Mouse (Mus musculus): Measurements from ENCODE around the gene Elavl3.
A peak's percentile ranks its signal among the peaks of the same experiment; 100 is the strongest.
"Not testable (repeated sequence)": the region's sequence is repeated elsewhere in the genome, so short reads cannot be mapped to it uniquely, and the experiment has no call there.

The Elavl3 gene

GRCm38 (mm10) chr9:22051958-22052254, at the start of gene Elavl3:
TSS of gene Elavl3 (minus strand) at chr9:22052023.
- DNase-seq (ENCODE audit: low spot score in 2 of 2) = peak in 1 of 2 experiments; percentile 81

GRCm38 (mm10) chr9:22099922-22100321, 48.1 kb upstream of the Elavl3 start:
- DNase-seq (ENCODE audit: low spot score in 2 of 2) = no peak

GRCm38 (mm10) chr9:22098993-22099696, 47.3 kb upstream of the Elavl3 start, which contains the start of gene Cnn1:
TSS of gene Cnn1 (plus strand) at chr9:22099216.
- DNase-seq (ENCODE audit: low spot score in 2 of 2) = no peak

GRCm38 (mm10) chr9:22095854-22096307, 44.1 kb upstream of the Elavl3 start:
- peak in 1 of 2 experiments; percentile 72 for DNase-seq (ENCODE audit: low spot score in 2 of 2)

DNA sequence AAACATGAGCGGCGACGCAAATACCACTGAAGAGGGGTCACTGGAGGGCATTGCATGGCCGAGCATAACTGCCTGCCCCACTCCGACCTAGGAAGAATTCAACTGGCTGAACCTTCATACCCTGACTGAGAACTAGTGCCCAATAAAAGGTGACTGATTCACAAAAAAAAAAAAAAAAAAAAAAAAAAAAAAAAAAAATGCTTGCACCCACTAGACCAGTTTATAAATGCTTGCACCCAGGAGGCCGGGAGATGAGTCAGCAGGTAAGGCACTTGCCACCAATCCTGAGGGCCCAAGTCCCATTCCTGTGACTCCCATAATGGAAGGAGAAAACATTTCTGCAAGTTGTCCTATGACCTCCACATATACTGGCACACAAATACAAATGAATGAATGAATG, 40.9 kb upstream of the Elavl3 start:
- DNase-seq (ENCODE audit: low spot score in 2 of 2) = no peak

- DNase-seq (ENCODE audit: low spot score in 2 of 2) = no peak
Observed at GRCm38 (mm10) chr9:22089986-22090385, 38.2 kb upstream of the Elavl3 start.

- DNase-seq (ENCODE audit: low spot score in 2 of 2) = no peak
Observed at GRCm38 (mm10) chr9:22089281-22089680, 37.5 kb upstream of the Elavl3 start.

DNA sequence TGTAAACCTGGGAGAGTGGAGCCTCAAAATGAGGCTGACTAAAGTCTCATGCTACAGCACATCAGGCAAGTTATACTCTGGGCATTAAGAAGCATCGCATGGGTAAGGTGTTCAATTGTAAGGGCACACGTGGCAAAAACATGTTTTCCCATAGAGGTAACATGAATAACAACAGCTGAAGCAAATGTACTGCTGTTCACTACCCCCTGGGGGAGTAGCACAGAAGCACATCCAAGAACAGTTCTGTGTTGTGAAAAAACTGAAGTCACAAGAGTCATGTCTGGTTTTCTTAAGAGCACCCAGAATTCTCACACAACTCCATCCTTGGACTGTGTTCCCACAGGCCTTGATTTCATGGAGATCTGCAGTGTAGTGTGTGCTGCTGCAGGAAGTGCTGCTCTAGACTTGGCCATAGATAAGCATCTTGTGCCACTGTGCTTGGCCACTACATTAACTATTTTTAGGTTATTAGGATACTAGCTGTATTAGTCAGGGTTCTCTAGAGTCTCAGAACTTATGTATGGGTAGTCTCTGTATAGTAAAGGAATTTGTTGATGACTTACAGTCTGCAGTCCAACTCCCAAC, 35.3 kb upstream of the Elavl3 start:
- no peak for DNase-seq (ENCODE audit: low spot score in 2 of 2)

GRCm38 (mm10) chr9:22086012-22086411, 34.2 kb upstream of the Elavl3 start:
- no peak for DNase-seq (ENCODE audit: low spot score in 2 of 2)

- DNase-seq (ENCODE audit: low spot score in 2 of 2) = peak; percentile 96 to 97
Observed at GRCm38 (mm10) chr9:22085022-22085834, 33.4 kb upstream of the Elavl3 start, which contains the start of gene Ecsit. TSS of gene Ecsit (minus strand) at chr9:22085438.

DNA sequence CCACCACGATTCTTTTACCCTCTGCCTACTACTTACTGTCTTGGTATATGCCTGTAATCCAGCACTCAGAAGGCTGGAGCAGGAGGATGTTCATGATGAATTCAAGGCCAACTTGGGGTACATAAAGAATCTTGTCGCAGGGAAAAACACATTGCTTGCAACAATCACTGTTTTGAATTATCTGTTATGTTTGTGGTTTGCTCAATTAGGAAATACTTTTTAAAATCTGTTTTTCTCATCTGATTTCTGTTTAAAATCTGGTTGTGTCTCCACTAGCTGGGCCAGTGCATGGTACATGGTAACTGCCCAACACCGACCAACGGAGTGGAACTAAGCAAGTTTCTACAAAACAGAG, 32.8 kb upstream of the Elavl3 start:
- DNase-seq (ENCODE audit: low spot score in 2 of 2) = no peak

DNA sequence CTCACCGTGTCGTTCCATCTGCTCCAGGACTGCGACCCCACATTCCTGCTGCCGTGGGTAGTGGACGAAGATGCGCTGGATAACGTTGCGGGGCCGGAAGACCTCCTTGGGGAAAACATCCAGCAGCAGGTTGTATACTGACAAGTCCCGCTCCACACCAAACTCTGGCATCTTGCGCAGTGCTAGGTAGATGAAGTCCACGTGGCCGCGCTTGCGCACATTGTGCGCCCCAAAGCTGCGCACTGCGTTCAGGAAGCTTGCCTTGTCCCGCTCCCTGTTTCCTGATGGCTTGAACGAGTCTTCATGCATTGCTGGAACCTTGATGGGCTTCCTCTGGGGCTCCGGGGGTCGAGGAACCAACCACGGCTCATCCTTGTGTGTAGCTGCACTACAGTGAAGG, 24.4 kb upstream of the Elavl3 start:
- DNase-seq (ENCODE audit: low spot score in 2 of 2) = no peak

DNA sequence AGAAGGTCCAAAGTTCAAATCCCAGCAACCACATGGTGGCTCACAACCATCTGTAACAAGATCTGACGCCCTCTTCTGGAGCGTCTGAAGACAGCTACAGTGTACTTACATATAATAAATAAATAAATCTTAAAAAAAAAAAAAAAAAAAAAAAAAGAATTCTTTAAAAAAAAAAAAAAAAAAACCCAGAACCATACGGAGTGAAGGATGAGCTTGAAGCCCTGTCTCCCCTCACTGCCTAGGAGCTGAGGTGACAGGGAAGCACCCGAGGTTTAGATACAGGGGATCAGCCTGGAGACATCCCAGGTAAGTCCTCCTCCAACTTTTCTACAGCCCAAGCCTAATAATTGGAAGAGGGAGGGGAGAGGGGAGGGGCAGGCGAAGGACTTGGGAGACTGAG, 24.0 kb upstream of the Elavl3 start:
- not testable (repeated sequence) for DNase-seq (ENCODE audit: low spot score in 2 of 2)

DNA sequence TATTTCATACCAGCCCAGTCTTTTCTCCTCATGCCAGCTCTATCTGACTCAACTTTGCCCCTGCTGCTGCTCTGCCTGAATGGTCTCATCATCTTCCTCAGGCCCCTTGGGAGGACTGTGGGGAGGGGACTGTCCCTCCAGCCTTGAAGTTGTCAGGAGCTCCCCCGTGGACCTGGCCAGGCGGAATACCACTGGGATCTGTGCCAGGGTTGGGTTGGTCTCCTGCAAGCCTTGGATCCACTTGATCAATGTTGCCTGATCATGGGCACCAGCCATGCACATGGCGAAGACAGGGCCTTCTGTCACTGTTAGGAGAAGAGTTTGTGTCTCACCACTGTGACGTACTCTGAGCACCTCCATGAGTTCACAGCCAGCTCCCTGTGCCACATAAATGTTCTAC, 20.5 kb upstream of the Elavl3 start:
- DNase-seq (ENCODE audit: low spot score in 2 of 2) = no peak

DNA sequence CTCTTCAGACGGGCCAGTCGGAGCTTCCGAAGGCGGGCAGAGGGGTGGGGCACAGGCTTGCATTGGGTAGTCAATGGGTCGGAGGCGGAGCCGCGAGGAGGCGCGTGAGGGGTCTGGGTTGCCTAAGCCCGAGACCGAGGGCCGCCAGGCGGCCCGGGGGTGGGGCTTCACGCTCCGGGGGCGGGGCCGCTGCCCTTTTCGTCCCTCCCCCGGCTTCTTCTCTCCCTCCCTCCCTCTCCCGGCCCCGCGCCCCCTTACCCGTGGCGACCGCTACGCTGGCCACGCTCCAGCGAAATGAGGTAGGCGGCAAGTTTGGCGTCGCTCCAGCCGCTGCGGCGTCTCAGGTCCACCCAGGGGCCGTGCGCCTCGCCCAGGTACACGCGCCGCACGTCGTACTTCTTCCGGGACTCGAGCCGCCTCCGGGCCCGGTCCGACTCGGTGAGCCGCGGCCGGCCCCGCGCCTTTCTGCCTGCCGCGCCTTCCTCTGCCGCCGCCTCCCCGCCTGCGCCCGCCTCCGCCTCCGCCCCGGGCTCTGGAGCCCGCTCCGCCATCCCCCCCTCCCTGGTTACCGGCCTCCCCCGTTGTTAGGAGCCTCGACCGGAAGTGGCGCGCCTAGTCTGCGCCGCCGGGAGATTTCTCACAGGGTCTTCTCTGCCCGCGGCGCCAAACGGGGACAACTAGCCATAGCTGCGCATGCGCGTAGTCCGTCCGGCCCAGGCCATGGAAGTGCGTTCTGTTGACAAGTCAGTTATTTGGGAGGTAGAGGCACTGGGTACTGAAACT, 19.2 kb upstream of the Elavl3 start, which contains the start of the genes Gm49318 and Zfp653:
Gene Gm49318, minus strand, starts transcription at position 469 of the 783 bp plus-strand sequence.
Gene Zfp653, minus strand, starts transcription at position 586 of the 783 bp plus-strand sequence.
- peak; percentile 90 to 97 for DNase-seq (ENCODE audit: low spot score in 2 of 2)

- no peak for DNase-seq (ENCODE audit: low spot score in 2 of 2)
Observed at GRCm38 (mm10) chr9:22069881-22070553, 18.2 kb upstream of the Elavl3 start.

DNA sequence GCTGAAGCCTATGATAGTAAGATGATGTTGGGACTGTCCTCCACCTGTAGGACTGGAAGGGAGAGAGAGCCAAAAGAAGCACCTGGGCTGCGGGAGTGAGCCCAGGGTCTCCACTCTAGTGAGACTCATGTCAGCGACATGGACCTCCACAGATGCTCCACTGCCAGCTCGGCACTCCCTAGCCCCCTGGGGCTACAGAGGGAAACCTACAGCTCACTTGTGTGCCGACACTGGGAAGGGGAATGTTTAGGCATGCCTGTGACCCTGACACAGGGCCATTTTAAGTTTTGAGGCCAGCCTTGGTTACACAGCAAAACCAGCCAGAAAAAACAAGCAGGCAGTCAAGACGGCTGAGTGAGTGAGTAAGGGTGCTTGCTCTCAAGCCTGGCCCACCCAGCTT, 15.4 kb upstream of the Elavl3 start:
- no peak for DNase-seq (ENCODE audit: low spot score in 2 of 2)

- peak in 1 of 2 experiments; percentile 50 for DNase-seq (ENCODE audit: low spot score in 2 of 2)
Observed at GRCm38 (mm10) chr9:22066433-22066832, 14.6 kb upstream of the Elavl3 start.

GRCm38 (mm10) chr9:22065642-22066041, 13.8 kb upstream of the Elavl3 start:
- no peak for DNase-seq (ENCODE audit: low spot score in 2 of 2)

- DNase-seq (ENCODE audit: low spot score in 2 of 2) = peak in 1 of 2 experiments; percentile 59
Observed at GRCm38 (mm10) chr9:22064341-22064740, 12.5 kb upstream of the Elavl3 start.

DNA sequence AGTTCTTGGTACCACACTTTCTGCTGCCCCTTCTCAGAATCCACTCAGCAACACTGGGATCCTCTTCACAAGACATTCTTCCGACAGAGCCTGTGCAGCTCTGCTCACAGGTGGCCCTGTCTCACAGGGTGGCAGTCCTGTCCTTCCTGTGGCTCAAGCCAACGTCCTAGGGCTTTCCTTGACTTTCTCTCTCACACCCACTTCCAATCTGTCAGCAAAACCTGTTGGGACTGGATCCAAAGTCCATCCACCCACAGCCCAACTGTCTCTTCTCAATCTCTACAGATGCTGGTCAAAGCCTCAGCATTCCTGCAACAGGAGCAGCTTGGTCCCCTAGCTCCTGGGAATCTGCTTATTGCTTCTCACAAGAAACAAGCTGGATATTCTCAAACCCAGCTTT, 9.5 kb upstream of the Elavl3 start:
- DNase-seq (ENCODE audit: low spot score in 2 of 2) = peak in 1 of 2 experiments; percentile 83

Measured in left cerebral cortex, adult 9 months (tissue).